Mouse (Mus musculus) liver, embryonic 11.5 days (tissue): ENCODE results near the gene Fam166a. TPM values are rescaled to one million over a fixed set of nuclear protein-coding genes. Genes with fewer than 3 reads are reported as not detected.

Experiments used
- ATAC-seq: fragments of 200-750 bp; cut with Nextera tagmentation; replicated peaks from 2 replicates; pipeline ENCODE4 v1.8.0; 2017; ENCODE audit warnings: moderate number of reproducible peaks, mild to moderate bottlenecking, moderate TSS enrichment, moderate library complexity; ENCODE audit not compliant: low FRiP score
- DNase-seq: peaks from one replicate; pipeline ENCODE4 v3.0.0-alpha.2; 2017; ENCODE audit warnings: low spot score
- H3K27ac ChIP-seq: fragments of 300-500 bp; sonication (generic); 2 replicates; pipeline ENCODE4 v1.5.1; 2014; ENCODE audit warnings: mild to moderate bottlenecking, low read depth, low read length, control low read depth
- H3K27me3 ChIP-seq: fragments of 300-500 bp; sonication (generic); replicated peaks from 2 replicates; pipeline ENCODE4 v1.6.1; 2014; ENCODE audit warnings: low read length, mixed read lengths; ENCODE audit not compliant: control insufficient read depth, insufficient read depth
- H3K36me3 ChIP-seq: fragments of 300-500 bp; sonication (generic); 2 replicates; pipeline ENCODE4 v1.6.1; 2014; ENCODE audit warnings: mild to moderate bottlenecking, low read length, moderate library complexity, mixed read lengths; ENCODE audit not compliant: control insufficient read depth, insufficient read depth
- H3K4me1 ChIP-seq: fragments of 300-500 bp; sonication (generic); replicated peaks from 2 replicates; pipeline ENCODE4 v1.6.1; 2014; ENCODE audit warnings: low read length, mixed read lengths; ENCODE audit not compliant: control insufficient read depth, insufficient read depth
- H3K4me2 ChIP-seq: fragments of 300-500 bp; sonication (generic); 2 replicates; pipeline ENCODE4 v1.6.1; 2014; ENCODE audit warnings: mild to moderate bottlenecking, control low read depth, moderate library complexity
- H3K4me3 ChIP-seq: fragments of 300-500 bp; sonication (generic); 2 replicates; pipeline ENCODE4 v1.5.1; 2014; ENCODE audit warnings: low read depth, low read length, control low read depth
- H3K9ac ChIP-seq: fragments of 300-500 bp; sonication (generic); 2 replicates; pipeline ENCODE4 v1.6.1; 2014; ENCODE audit warnings: low read depth, low read length, control low read depth
- H3K9me3 ChIP-seq: fragments of 300-500 bp; sonication (generic); 2 replicates; pipeline ENCODE4 v1.6.1; 2016; ENCODE audit warnings: low read length, inconsistent platforms, mixed read lengths; ENCODE audit not compliant: control insufficient read depth
- WGBS: fragments of 180-500 bp; shearing (Covaris S2); extraction: QIAGEN DNeasy Blood & Tissue Kit; methylation state at CpG from one replicate; pipeline ENCODE4 v1.1.7; 2014; 5-methylcytosine and 5-hydroxymethylcytosine counted together
- polyA plus RNA-seq: library from polyadenylated mRNA; unstranded; fragments of >200 nt; fragmentation: Nextera tagmentation; extraction: Ambion mirVana; gene quantifications from 2 replicates; pipeline ENCODE4 v1.2.1, GENCODE M21; 2014

The Fam166a gene
- polyA plus RNA-seq, 1 experiment from 2014 or later, result 0.45 TPM

- H3K4me2 ChIP-seq, result no peak overlapping the region
- WGBS, result 67% methylated on average over 4 of the region's 4 CpGs
- H3K4me3 ChIP-seq, result no peak overlapping the region
- DNase-seq (no peak), ATAC-seq (no peak; the same call in 1 of the 2 replicates)
- H3K9me3 ChIP-seq, result no peaks in the 10 kb centered on the region
- H3K27ac ChIP-seq, result no peak overlapping the region
- H3K36me3 ChIP-seq, result peaks cover 54% of the 10 kb centered on the region
- H3K27me3 ChIP-seq, result no peaks in the 10 kb centered on the region
- H3K4me1 ChIP-seq, result no peaks in the 10 kb centered on the region
- H3K9ac ChIP-seq, result no peak overlapping the region
Measured at GRCm38 (mm10) chr2:25203631-25204214, 14.8 kb upstream of the Fam166a start.

GRCm38 (mm10) chr2:25207593-25207992 is 11.0 kb upstream of the Fam166a start:
- H3K27ac ChIP-seq, result no peak overlapping the region
- no peak overlapping the region for H3K9ac ChIP-seq
- DNase-seq (no peak), ATAC-seq (no peak)
- WGBS, result 71% methylated on average over 1 of the region's 1 CpGs
- H3K27me3 ChIP-seq, result no peaks in the 10 kb centered on the region
- peaks cover 33% of the 10 kb centered on the region for H3K36me3 ChIP-seq
- no peaks in the 10 kb centered on the region for H3K9me3 ChIP-seq
- H3K4me2 ChIP-seq, result no peak overlapping the region
- peaks cover 16% of the 10 kb centered on the region for H3K4me1 ChIP-seq
- no peak overlapping the region for H3K4me3 ChIP-seq

GRCm38 (mm10) chr2:25210686-25211085 is 7.9 kb upstream of the Fam166a start:
- H3K27me3 ChIP-seq, result no peaks in the 10 kb centered on the region
- H3K9ac ChIP-seq, result peak overlapping the region; percentile 88
- ATAC-seq, result peak; percentile 13
- H3K4me1 ChIP-seq, result peaks cover 16% of the 10 kb centered on the region
- no peak for DNase-seq
- H3K9me3 ChIP-seq, result no peaks in the 10 kb centered on the region
- peak overlapping the region; percentile 76 for H3K4me2 ChIP-seq
- peak overlapping the region; percentile 89 for H3K4me3 ChIP-seq
- H3K36me3 ChIP-seq, result peaks cover 16% of the 10 kb centered on the region
- WGBS, result under 1% methylated on average over 24 of the region's 24 CpGs
- peak overlapping the region; percentile 65 for H3K27ac ChIP-seq

GRCm38 (mm10) chr2:25211121-25211670 is 7.3 kb upstream of the Fam166a start, which contains the start of gene Nelfb:
Gene Nelfb, minus strand, starts transcription at chr2:25211489.
- Histone ChIP-seq H3K4me2 (peak within 1 kb of the TSS; percentile 76), H3K9ac (peak within 1 kb of the TSS; percentile 88), H3K4me3 (peak within 1 kb of the TSS; percentile 89), H3K36me3 (peaks cover 12% of the 10 kb centered on the region), H3K4me1 (peaks cover 16% of the 10 kb centered on the region), H3K9me3 (no peaks in the 10 kb centered on the region), H3K27me3 (no peaks in the 10 kb centered on the region), H3K27ac (peak within 1 kb of the TSS; percentile 65)
- WGBS, result under 1% methylated on average over 44 of the region's 44 CpGs
- DNase-seq (peak; percentile 98), ATAC-seq (peak; percentile 96)

GRCm38 (mm10) chr2:25213266-25213865 is 5.2 kb upstream of the Fam166a start:
- H3K4me1 ChIP-seq, result peaks cover 16% of the 10 kb centered on the region
- 59% methylated on average over 23 of the region's 23 CpGs for WGBS
- H3K27me3 ChIP-seq, result no peaks in the 10 kb centered on the region
- H3K9me3 ChIP-seq, result no peaks in the 10 kb centered on the region
- H3K4me2 ChIP-seq, result no peak overlapping the region
- ATAC-seq, result no peak
- H3K9ac ChIP-seq, result no peak overlapping the region
- no peak overlapping the region for H3K4me3 ChIP-seq
- DNase-seq, result no peak
- peaks cover 6% of the 10 kb centered on the region; the same call in 1 of the 2 replicates for H3K36me3 ChIP-seq
- no peak overlapping the region for H3K27ac ChIP-seq

- WGBS, result 76% methylated on average over 3 of the region's 3 CpGs
Measured at GRCm38 (mm10) chr2:25214444-25214843, 4.1 kb upstream of the Fam166a start, which contains the start of gene Stpg3. Gene Stpg3, minus strand, starts transcription at chr2:25214637.

GRCm38 (mm10) chr2:25217666-25218065 is 879 bp upstream of the Fam166a start:
- H3K27me3 ChIP-seq, result no peaks in the 10 kb centered on the region
- no peak overlapping the region for H3K9ac ChIP-seq
- no peak overlapping the region for H3K4me3 ChIP-seq
- no peak for DNase-seq
- no peak overlapping the region for H3K4me2 ChIP-seq
- no peaks in the 10 kb centered on the region for H3K9me3 ChIP-seq
- H3K27ac ChIP-seq, result no peak overlapping the region
- no peak for ATAC-seq
- WGBS, result 54% methylated on average over 2 of the region's 2 CpGs
- peaks cover 4% of the 10 kb centered on the region for H3K36me3 ChIP-seq
- H3K4me1 ChIP-seq, result no peaks in the 10 kb centered on the region

More at GRCm38 (mm10) chr2:25214444-25214843, 4.1 kb upstream of the Fam166a start, which contains the start of gene Stpg3:
- no peak within 1 kb of the TSS for H3K9ac ChIP-seq
- H3K4me3 ChIP-seq, result no peak within 1 kb of the TSS
- no peak for ATAC-seq
- no peaks in the 10 kb centered on the region for H3K9me3 ChIP-seq
- H3K36me3 ChIP-seq, result 0 out of 2 replicates have a peak, but pooled peaks cover 2% of the 10 kb centered on the region
- peaks cover 13% of the 10 kb centered on the region for H3K4me1 ChIP-seq
- no peak within 1 kb of the TSS for H3K4me2 ChIP-seq
- H3K27me3 ChIP-seq, result no peaks in the 10 kb centered on the region
- no peak for DNase-seq
- no peak within 1 kb of the TSS for H3K27ac ChIP-seq

- Histone ChIP-seq H3K4me1 (peaks cover 6% of the 10 kb centered on the region), H3K4me2 (no peak overlapping the region), H3K36me3 (peaks cover 9% of the 10 kb centered on the region), H3K27ac (no peak overlapping the region), H3K27me3 (no peaks in the 10 kb centered on the region), H3K4me3 (no peak overlapping the region; the same call in 1 of the 2 replicates), H3K9ac (no peak overlapping the region), H3K9me3 (no peaks in the 10 kb centered on the region)
- ATAC-seq, result no peak
- DNase-seq, result no peak
- WGBS, result 62% methylated on average over 5 of the region's 5 CpGs
Measured at GRCm38 (mm10) chr2:25221331-25221772, 2.8 kb downstream of the Fam166a start.
